Mouse (Mus musculus) small intestine, adult 2 months (tissue): ENCODE results near the gene Tspyl2.
"Not testable (repeated sequence)": the region's sequence is repeated elsewhere in the genome, so short reads cannot be mapped to it uniquely, and the experiment has no call there.

ENCODE experiments used
- CTCF ChIP-seq: fragments of 200-500 bp; IDR thresholded peaks from 2 replicates; pipeline ENCODE4 v1.5.1; 2012; ENCODE audit warnings: low read depth, mild to moderate bottlenecking, control low read depth, inconsistent platforms, low read length, moderate library complexity, mixed read lengths; ENCODE audit not compliant: insufficient replicate concordance, insufficient read length; ENCODE audit errors: extremely low read depth
- POLR2A ChIP-seq: fragments of 200-500 bp; IDR thresholded peaks from 2 replicates; pipeline ENCODE4 v1.6.1; 2012; ENCODE audit warnings: low read depth, mild to moderate bottlenecking, control low read depth, inconsistent platforms, low read length, moderate library complexity

GRCm38 (mm10) chrX:152336123-152336522 lies 6.1 kb downstream of the Tspyl2 start:
- TF ChIP-seq POLR2A, CTCF: not testable (repeated sequence)
